Mouse (Mus musculus) urinary bladder, postnatal 25 days (tissue): Measurements from ENCODE around the gene Mrpl38.
"Not testable (repeated sequence)": the region's sequence is repeated elsewhere in the genome, so short reads cannot be mapped to it uniquely, and the experiment has no call there.

Experiments used
- DNase-seq: peaks from one replicate; pipeline ENCODE4 v3.0.0; 2022; ENCODE audit warnings: low spot score

Gene Mrpl38

DNA sequence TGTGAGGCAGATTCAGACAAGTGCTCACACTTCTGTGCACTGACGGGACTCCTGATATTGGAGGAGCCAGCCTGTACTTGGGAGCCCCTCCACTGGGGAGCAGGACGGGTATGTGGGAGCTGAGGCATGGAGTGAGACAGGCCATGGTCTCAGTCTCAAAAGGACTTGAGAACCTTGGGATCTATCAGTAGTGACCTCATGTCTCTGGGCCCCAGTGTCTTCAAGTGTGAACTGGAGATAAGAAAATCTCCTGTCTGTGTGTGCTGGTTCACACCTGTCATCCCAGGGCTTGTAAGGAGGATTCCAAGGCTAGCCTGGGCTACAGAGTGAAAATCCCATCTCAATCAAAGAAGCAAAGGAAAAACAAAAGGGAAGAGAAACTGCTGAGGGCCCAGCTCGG lies 4.8 kb upstream of the Mrpl38 start:
- no peak for DNase-seq

DNA sequence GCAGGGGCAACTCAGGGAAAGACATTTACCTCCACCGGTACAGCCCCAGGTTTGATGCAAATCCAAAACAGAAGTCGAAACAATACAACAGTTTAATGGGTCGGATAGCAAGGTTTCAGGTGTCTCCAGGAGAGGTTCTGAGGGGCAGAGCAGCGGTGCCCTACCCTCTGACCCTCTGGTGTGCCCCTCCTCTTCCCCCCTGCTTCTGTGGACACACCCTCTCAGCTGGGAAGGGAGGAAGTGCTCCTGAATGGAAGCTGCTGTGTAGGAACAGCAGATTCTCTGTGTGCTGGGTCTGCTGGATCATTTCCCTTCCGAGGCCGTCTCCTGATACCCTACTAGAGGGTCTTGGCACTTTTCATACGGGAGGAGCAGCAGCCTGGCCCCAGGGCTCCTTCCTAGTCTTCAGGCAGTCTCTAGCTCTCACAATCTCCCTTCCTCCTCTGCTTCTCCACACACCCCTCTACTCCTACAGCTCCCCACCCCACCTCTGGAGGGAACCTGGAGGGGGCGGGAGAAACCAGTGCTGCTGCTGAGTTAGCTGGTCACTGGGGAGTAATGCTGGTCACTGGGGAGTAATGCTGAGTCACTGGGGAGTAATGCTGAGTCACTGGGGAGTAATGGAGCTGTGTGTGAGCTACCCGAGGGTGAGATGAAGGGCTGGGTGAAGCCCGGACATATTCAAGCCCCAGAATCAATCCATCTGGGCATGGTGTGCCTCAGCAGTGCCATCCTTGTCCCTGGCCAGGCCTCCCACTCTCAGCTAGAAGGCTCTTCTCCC lies 3.7 kb upstream of the Mrpl38 start:
- DNase-seq, result no peak

DNA sequence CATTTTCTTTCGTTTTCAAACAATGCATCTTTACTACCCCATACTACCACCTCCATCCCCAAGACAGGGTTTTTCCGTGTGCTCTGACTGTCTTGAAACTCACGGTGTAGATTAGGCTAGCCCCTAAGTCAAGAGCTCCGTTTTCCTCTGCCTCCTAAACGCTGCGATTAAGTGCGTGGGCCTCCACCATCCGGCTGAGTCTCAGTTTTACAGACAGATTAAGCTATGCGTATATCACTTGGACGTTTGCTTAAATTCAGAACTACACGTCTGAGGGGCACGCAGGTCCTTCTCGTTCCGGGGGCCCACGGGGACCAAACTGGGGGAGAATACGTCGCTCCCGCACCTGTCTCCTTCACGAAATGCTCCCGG lies 586 bp downstream of the Mrpl38 start:
- DNase-seq, result no peak

DNA sequence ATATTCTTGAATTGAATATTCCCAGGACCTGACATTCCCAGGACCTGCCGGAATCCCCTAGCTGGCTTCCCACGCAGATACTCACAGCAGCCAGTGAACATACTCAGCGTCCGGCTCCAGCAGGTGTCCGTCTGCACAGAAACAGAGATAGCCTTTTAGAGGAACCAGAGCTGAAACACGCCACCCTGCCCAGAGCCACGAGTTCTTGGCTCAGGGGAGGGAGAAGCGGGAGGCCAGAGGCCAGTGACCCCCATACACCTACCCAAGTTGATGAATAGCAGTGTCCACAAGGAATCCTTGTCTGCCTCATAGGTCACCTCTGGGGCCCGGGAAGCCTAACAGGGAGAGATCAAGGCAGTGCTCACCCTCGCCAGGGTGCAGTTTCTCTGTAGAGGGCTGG lies 4.5 kb downstream of the Mrpl38 start:
- no peak for DNase-seq

DNA sequence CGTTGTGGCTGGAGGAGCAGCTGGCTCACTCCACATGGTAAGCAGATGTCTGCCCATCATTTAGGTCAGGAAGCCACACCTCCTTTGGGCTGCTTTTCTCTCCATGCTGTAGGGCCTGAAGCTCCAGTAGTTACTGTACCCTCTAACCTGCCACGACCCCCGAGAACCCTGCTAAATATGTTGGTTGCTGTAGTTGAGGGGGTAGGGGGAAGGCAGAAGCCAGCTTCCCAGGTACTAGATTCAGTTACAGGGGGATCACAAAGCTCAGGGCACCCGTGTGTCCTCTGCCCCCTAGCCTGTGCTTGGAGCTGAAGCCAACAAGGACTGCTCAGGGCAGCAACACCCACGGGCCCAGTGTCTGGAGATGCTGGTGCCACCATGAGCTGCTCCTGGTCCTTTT lies 5.2 kb downstream of the Mrpl38 start:
- DNase-seq, result no peak

DNA sequence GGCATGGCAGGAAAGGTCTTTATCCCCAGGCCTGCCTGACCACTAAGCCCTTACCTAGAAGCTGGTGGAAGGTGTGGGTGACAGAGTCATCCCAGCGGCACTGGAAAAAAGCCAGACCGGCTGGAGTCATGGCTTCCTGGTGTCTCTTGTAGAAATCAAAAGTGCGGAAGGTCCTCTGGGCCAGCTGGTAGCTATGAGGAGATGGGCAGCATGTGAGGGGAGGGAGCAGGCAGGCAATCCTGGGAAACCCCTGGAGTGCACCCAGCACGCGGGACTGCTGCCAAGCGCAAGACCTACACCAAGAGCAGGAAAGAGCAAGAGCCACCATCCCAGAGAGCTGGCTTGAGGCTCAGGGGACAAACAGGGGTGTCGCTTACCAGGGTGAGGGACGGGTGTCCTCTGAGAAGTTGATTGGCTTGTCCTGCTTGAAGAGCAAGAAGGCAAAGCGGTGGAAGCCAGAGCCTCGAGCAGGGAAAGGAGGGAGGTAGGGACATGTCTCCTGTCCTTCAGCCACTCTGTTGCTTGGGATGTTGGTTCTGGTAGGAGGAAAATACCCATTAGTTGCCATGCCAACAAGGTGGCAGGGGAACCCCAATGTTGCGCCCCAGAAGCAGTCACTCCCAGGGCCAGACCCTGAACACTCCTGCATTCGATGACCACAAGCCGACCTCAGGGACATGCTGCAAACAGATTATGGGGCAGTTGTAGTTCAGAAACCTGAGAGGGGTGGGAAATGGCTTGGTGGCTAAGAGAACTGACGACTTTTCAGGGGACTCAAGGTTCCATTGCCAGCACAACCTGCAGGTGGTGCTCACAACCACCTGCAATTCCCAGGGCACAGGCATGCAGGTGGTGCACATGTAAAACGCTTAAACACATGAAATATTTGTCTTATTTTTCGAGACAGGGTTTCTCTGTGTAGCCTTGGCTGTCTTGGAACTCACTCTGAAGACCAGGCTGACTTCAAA lies 6.0 kb downstream of the Mrpl38 start:
- no peak for DNase-seq

DNA sequence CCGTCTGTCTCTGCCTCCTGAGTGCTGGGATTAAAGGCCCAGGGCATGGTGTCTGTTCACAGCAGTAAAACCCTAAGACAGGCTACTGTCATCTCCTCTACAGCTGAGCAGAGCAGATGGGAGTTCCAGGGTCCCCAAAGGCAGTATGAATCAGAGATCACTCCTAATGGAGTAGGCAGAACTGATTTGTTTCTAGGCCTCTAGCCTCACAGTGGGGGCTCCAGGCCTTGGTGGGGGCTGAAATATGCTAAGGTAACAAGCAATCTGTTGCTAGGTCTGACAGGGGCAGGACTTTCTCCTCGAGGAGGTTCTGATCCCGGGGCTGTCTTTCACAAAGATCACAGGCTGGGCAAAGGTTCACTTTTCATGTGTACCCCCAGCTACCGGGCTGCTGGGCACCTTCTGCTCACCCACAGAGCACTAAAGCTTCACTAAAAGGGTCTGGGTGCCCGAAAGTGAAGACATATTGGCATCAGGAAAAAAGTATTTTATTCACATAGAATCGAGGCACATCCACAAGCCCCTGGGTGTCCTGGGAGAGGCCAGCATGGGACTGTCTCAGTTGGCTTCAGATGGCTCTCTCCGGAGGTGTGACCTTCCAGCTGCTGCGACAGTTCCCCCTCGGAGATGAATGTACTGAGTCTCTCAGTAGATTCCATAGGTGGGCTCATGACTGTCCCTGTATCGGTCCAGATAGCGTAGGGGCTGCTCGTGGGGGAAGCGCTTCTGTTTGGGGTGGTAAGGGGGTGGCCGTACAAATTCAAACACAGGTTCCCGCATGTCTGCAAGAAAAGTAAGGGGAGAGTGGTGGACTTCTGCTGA lies 7.1 kb downstream of the Mrpl38 start:
- DNase-seq, result no peak

DNA sequence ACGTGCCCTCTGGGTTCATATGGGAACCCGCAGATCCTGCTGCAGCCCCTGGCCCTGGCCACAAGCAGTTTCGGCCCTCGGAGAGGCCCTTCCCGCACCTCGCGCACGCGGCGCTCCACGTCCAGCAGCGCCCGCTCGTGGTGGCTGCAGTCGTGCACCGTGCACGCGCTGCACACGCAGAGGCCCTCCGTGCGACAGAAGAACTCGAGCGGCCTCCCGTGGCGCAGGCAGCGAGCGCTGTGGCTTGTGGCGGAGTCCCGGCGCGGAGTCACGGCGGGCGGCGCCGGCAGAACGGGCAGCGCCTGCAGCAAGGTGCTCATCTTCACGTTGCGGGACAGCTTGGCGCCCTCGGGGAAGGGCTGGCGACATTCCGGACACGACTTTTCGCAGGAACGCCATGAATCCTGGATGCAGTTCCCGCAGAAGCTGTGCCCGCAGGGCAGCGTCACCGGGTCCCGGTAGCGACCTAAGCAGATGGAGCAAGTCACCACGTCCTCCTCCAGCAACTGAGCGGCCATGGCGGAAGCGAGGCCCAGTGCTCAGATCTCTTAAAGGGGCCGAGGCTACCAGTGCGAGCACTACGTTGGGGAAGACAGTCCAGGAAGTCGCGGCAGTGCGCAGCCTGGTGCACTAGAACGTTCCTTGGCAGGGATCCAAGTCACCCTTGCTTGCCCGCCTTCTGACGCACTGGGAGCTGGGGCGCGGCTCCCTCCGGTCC lies 8.0 kb downstream of the Mrpl38 start, which contains the start of gene Trim65:
Gene Trim65 (minus strand): TSS at position 641 of the 718 bp plus-strand sequence.
- DNase-seq, result peak; percentile 84

DNA sequence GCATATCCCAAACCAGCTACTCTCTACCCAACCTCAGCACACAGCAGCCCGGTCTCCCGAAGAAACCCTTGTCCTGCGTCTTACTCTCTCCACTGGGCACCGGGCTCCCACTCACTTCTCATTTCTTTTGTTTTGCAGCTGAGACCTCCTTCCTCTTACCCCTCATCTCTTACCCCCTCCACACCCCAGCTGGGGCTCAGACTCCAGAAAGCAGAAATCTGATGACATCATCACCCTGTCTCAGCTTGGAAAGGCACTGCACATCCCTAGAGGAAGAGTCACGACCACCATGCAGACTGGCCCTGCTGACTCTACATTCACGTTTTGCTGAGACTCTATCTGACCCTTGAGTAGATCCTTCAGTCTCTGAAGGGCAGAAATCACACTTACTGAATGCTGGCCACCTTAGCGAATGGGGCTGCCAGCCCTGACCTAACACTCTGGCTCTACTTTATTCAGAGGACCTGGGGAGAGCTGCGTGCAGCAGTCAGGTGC lies 8.6 kb downstream of the Mrpl38 start:
- DNase-seq, result no peak

DNA sequence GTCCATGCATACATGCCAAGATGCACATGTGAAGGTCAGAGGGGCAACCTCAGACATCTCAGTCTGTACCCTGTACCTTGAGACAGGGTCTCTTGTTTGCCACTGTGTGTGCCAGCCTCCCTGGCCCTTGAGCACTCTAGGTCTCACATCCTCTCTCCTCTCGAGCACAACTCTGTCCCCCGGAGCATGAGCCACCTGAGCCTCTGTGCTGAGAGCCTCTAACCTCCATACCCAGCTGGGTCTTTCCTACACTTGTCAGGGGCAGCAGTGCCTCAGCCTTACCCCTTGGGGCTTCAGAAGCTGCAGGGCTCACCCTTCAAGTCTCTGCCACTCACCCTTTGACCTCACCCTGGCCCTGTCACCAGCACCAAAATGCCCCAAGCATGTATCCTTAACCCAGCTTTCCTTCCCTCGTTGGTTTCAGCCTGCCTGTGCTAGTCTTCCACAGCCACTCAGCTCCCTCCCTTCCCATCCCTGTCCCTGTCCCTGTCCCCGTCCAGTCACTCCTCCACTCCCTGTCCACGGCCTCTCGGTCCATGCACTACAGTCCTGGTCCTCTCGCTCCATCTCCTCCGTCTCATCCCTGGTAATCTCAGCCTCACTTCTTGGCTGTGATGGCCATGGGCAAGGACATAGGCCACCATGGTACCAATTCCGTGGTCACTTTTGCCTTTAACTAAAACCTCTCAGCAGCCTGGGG lies 9.4 kb downstream of the Mrpl38 start:
- no peak for DNase-seq

DNA sequence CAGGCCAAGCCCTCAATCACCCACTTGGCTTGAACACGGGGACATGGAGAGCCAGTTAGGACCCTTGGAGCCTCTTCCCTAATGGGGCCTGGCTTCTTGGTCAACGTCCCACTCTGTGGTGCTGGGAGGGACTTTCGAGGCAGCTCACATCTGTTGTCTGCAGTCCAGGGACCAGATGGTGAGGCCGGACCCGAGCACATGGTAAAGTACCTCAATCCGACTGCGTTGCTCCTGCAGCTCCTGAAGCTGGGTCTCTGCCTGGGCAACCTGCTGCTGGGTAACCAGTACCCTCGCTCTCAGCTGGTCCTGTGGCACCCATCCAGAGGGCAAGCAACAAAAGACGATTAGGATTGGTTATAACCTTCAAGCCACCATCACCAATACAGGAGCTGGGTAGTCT lies 10.7 kb downstream of the Mrpl38 start:
- no peak for DNase-seq

DNA sequence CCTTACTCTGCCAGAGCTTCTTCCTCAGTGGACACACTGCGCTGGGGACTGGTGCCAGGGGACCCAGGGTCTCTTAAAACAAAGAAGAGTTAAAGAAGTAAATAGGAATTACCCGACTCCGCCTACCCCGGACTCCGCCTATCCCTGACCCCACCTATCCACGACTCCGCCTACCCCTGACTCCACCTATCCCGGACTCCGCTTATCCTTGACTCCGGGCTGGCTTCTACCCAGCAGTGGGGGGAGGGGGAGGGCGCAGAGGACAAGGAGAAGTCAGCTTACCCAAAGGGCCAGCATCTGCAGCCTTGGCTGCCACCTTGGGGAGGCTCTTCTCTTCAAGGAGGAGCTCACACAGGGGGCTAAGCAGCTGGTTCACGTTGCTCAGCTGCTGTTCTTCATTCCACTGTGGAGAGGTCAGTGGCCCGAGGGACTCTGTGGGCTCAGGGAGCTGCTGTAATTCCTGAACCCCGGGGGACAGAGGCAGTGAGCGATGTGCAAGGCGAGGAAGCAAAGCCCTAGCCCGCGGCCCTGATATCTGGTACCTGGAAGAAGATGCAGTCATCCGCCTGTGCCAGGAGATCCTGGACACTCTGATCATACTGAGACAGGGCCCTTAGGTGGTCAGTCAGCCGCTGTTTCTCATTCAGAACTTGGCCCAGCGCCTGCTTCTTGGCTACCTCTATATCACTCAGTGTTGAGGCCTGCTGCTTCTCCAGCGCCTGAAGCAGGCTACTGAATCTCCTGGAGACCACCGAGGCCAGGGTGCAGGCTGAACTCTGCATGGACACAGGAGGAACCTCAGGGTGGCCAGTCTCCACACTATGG lies 11.3 kb downstream of the Mrpl38 start, which contains the start of gene Trim47:
Gene Trim47 (minus strand): TSS at position 55 of the 825 bp plus-strand sequence.
- DNase-seq, result peak; percentile 53

DNA sequence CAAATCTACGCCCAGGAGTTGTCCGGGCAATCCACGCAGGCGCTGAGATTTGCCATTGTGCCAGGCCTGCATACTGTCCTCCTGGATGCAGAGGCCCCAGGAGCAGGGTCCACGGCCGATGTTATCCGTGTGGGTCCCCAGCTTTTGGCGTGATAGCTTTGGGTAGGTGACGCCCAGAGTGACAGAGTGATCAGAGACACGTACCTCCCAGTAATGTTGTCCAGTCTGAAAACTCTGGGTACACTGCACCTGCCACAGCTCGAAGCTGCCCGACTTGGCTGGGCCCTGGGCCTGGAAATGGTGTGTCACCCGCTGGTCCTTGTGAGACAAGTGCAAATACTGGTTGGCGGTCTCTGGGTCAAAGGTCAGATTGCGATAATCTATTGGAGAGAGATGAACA lies 12.4 kb downstream of the Mrpl38 start:
- no peak for DNase-seq

DNA sequence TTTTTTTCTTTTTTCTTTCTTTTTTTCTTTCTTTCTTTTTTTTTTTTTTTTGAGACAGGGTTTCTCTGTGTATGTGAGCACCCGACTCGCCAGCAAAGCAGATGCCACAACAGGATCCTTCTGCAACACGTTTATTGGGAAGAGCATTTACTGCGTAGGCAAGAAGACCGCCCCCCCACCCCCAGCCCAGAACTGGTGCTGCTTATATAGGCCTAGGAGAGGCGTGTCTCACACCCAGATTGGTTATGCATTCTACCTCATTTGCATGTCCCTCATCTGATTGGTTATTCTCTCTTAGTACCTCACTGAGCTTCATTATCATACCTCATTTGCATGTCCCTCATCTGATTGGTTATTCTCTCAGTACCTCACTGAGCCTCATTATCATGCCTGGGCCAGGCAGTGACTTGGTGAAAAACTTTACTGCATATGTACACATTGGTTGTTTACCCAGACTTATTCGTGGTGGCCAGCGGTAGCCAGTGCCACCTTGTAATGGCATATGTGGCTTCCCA lies 16.9 kb downstream of the Mrpl38 start:
- DNase-seq, result not testable (repeated sequence)

DNA sequence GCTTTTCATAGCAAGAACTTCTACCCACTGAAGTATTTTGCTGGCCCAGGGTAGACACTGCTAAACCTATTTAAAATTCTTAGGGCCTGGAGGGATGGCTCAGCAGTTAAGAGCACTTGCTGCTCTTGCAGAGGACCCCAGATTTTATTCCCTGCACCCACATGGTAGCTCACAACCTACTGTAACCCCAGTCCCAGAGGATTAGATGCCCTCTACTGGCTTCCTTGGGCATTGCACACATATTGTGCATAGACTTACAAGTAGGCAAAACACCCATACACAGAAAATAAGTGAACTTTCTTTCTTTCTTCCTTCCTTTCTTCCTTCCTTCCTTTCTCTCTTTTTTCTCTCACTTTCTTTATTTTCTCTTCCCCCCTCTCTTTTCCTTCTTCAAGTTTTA lies 20.8 kb downstream of the Mrpl38 start:
- no peak for DNase-seq

DNA sequence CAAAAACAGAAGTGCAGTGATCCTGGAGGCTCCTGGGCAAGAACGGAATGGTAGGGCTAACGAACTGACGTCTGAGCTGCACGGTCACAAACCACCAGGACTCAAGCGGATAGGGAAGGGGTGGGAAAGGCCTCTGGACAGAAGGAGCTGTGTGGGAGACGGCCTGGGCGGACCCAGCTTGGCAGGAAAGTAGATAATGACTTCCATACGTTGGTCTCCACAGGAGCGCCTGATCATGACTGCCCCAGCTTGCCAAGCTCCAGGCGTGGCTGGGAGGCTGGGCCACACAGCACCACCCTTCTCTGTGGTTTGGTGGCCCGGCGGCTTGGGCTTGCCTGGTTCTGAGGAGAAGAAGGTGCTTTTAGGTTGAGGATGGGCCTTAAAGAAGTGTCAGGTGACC lies 21.4 kb downstream of the Mrpl38 start:
- no peak for DNase-seq

DNA sequence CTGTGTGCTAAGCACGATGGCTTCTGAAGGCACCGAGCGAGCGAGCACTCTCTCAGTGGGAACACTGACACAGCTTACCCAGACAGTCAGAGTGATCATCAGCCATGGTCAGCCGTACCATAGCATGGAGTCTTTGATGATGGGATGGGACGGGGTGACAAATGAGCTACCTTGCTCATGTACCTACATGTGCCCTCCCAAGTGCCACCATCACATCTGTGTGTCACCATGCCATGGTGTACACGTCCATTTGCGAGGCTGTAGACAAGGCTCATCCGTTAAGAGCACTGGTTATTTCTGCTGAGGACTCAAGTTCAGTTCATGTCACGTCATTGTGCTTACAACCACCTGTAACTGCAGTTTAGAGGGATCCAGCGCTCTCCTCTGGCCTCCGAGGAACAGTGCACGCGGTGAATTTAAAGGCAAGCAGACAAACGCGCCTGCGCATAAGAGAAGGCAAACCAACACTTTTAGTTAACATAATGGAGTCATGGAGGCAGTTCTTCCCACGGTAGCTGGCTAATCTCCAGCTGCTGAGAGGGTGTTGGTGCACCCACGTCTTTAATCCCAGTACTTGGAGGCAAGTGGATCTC lies 27.0 kb downstream of the Mrpl38 start:
- no peak for DNase-seq

DNA sequence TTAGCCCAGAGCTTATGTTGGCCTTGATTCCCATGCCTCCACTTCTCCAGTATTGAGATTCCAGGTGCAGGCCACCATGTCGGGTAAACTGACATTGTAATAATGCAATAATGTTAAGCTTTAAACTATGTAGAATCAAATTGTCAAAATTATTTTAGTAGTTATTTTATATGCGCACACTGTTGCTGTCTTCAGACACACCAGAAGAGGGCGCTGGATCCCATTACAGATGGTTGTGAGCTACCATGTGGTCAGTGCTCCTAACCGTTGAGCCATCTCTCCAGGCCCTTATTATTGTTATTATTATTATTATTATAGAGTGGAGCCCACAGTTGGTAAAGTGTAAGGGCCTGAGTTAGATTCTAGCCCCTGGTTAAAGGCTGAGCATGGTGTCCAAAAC lies 27.6 kb downstream of the Mrpl38 start:
- DNase-seq, result no peak

DNA sequence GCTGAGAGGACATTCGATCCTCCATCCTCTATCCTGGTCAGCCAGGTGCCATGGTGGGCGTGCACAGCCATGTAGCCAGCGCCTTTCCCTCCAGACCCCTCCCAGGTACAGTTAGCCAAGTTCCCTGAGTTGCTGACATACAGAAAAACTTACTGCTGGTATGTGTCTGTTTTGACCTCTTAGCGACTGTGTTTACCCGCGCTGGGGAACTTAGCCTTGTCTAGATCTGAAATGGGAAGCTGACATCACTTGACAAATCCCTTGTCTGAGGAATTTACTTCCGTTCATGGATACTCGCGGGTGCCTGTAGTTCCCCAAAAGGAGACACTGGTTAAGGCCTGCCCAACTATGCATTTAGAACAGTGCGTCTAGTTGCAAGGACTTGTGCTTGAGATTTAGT lies 28.1 kb downstream of the Mrpl38 start:
- no peak for DNase-seq
